Mouse (Mus musculus): ENCODE results near the gene Ankrd13a. TPM values are rescaled to one million over a fixed set of nuclear protein-coding genes. Genes with fewer than 3 reads are reported as not detected.

Gene Ankrd13a
- polyA plus RNA-seq, 1 experiment: 71.8 TPM

DNA sequence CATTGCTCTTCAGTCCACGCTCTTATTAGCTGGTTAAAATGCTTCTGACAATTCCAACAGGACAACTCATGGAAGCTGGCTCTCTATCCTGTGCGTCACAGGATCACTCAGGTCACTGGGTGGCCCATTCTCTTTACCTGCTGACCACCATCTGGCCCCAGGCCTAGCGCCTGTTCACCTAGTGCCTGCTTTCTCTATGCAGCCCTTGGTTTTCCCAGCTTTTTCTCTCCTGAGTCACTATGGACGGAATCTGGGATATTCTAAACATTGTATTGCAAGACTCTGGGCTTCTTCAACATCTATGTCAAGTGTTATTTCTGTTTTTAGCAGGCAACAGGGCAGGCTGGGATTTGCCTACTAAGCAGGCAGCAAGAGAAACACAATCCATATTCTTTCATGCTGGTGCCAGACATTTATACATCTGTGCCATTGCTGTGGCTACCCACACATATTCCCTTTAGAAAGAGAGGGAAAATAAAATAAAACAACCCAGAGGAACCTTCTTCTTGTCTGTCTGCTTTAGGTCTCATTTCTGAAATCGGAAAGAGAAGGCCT lies 14.9 kb upstream of the Ankrd13a start:
- Histone ChIP-seq H3K4me3 (ENCODE audit: low read depth, low read length) (no peak overlapping the region), H3K9ac (ENCODE audit: low read depth, poor library complexity, severe bottlenecking) (no peak overlapping the region), H3K9me3 (replicated peaks; ENCODE audit: control insufficient read depth, insufficient read depth, low read length, poor library complexity, severe bottlenecking) (no peaks in the 10 kb centered on the region), H3K27me3 (ENCODE audit: control insufficient read depth, insufficient read depth, low read length, poor library complexity, severe bottlenecking) (no peaks in the 10 kb centered on the region), H3K4me1 (ENCODE audit: control insufficient read depth, insufficient read depth, low read length) (no peaks in the 10 kb centered on the region), H3K36me3 (ENCODE audit: control insufficient read depth, insufficient read depth, low read length, poor library complexity, severe bottlenecking) (no peaks in the 10 kb centered on the region), H3K27ac (ENCODE audit: insufficient read depth, low read length) (no peak overlapping the region)
- no peak for TF ChIP-seq EP300 (IDR thresholded peaks at IDR 0.05; ENCODE audit: insufficient read depth, low read depth, low read length)
- TF ChIP-seq CTCF (IDR thresholded peaks at IDR 0.05; ENCODE audit: low read depth, low read length): no peak
- TF ChIP-seq POLR2A (IDR thresholded peaks at IDR 0.05; ENCODE audit: insufficient read depth, low read length): no peak

DNA sequence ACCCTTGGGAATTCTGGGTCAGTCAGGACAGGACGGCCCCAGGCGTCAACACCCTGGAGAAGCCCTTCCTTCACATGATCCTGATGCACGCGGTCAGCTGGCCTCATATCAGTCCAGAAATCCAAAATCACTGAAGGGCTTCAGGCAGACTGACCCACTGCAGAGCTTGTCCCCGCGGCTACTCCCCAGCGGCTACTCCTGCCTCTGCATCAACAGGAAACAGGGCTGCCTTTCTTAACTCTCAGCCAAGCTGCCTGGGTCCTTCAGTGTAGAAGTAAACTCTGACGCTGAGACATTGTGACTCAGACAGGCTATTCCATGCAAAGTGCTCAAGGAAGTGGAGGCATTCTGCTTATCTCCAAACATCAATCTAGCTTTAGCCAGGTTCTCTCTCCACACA lies 12.5 kb upstream of the Ankrd13a start:
- no peak for TF ChIP-seq POLR2A (IDR thresholded peaks at IDR 0.05; ENCODE audit: insufficient read depth, low read length)
- no peak for TF ChIP-seq CTCF (IDR thresholded peaks at IDR 0.05; ENCODE audit: low read depth, low read length)
- no peak for TF ChIP-seq EP300 (IDR thresholded peaks at IDR 0.05; ENCODE audit: insufficient read depth, low read depth, low read length)
- no peaks in the 10 kb centered on the region for H3K4me1 ChIP-seq (ENCODE audit: control insufficient read depth, insufficient read depth, low read length)
- H3K36me3 ChIP-seq (ENCODE audit: control insufficient read depth, insufficient read depth, low read length, poor library complexity, severe bottlenecking): no peaks in the 10 kb centered on the region
- H3K9me3 ChIP-seq (replicated peaks; ENCODE audit: control insufficient read depth, insufficient read depth, low read length, poor library complexity, severe bottlenecking): no peaks in the 10 kb centered on the region
- no peak overlapping the region for H3K27ac ChIP-seq (ENCODE audit: insufficient read depth, low read length)
- no peak overlapping the region for H3K4me3 ChIP-seq (ENCODE audit: low read depth, low read length)
- H3K27me3 ChIP-seq (ENCODE audit: control insufficient read depth, insufficient read depth, low read length, poor library complexity, severe bottlenecking): no peaks in the 10 kb centered on the region
- no peak overlapping the region for H3K9ac ChIP-seq (ENCODE audit: low read depth, poor library complexity, severe bottlenecking)

DNA sequence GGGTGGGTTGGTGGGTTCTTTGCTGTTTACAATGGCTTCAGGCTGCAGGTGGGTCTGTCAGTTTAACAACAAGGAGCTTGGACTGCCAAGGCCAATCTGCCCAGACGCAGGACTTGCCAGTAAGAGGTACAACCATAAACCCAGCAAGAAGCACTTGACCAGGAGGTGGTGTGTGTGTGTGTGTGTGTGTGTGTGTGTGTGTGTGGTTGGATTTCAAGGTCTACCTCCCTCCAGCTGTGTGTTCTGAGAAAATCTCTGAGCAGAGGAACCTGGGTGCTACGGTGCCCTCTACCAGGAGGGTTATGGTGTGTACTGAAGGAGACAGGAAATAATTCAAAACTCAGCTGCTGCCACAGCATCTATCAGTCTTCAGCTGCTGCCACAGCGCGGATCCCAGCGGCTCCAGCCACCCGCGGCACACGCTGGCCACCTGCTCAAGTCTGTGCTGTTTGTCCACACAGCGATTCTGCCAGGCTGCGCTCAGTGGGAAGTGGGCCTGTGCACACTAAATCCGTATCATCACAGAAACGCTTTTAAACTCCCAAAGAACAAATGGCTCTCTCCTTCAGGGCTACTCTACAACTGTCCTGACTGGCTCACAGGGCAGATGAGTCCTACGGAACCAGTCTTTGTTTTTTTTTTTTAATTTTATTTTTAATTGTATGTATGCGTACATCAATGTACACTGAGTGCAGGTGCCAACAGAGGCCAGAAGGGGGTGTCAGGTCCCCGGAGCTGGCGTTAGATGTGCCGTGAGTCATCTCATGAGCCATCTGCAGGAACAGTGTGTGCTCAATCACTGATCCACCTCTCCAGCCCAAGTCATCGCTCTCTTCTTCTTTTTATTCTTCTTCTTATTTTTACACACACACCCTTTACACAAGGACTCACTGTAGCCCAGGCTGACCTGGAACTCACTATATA lies 9.4 kb upstream of the Ankrd13a start:
- Histone ChIP-seq H3K36me3 (ENCODE audit: control insufficient read depth, insufficient read depth, low read length, poor library complexity, severe bottlenecking) (no peaks in the 10 kb centered on the region), H3K27me3 (ENCODE audit: control insufficient read depth, insufficient read depth, low read length, poor library complexity, severe bottlenecking) (no peaks in the 10 kb centered on the region), H3K27ac (ENCODE audit: insufficient read depth, low read length) (no peak overlapping the region), H3K4me3 (ENCODE audit: low read depth, low read length) (no peak overlapping the region), H3K4me1 (ENCODE audit: control insufficient read depth, insufficient read depth, low read length) (no peaks in the 10 kb centered on the region), H3K9me3 (replicated peaks; ENCODE audit: control insufficient read depth, insufficient read depth, low read length, poor library complexity, severe bottlenecking) (no peaks in the 10 kb centered on the region), H3K9ac (ENCODE audit: low read depth, poor library complexity, severe bottlenecking) (no peak overlapping the region)
- TF ChIP-seq EP300 (IDR thresholded peaks at IDR 0.05; ENCODE audit: insufficient read depth, low read depth, low read length) (no peak), POLR2A (IDR thresholded peaks at IDR 0.05; ENCODE audit: insufficient read depth, low read length) (no peak), CTCF (IDR thresholded peaks at IDR 0.05; ENCODE audit: low read depth, low read length) (peak; percentile 58)

DNA sequence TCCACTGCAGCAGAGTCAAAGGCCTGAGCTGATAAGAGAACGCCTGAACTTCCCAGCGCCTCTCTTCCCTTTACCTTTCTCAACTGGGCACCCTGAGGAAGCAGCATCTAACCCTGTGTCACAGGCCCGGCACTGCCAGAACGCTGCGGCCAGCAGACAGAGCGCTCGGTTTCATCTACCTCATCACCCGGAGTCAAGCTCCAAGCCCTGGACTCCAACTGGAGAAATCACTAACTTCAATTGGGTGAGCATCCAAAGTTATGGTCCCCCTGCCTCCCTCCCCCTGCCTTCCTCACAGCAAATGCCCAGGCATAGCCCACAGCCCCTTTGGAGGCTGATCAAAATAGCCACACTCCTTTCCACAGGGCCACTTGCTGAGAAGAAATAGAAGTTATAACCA lies 7.8 kb upstream of the Ankrd13a start:
- H3K4me1 ChIP-seq (ENCODE audit: control insufficient read depth, insufficient read depth, low read length): no peaks in the 10 kb centered on the region
- no peak overlapping the region for H3K27ac ChIP-seq (ENCODE audit: insufficient read depth, low read length)
- no peak for TF ChIP-seq CTCF (IDR thresholded peaks at IDR 0.05; ENCODE audit: low read depth, low read length)
- no peak for TF ChIP-seq POLR2A (IDR thresholded peaks at IDR 0.05; ENCODE audit: insufficient read depth, low read length)
- no peak for TF ChIP-seq EP300 (IDR thresholded peaks at IDR 0.05; ENCODE audit: insufficient read depth, low read depth, low read length)
- H3K36me3 ChIP-seq (ENCODE audit: control insufficient read depth, insufficient read depth, low read length, poor library complexity, severe bottlenecking): no peaks in the 10 kb centered on the region
- no peaks in the 10 kb centered on the region for H3K9me3 ChIP-seq (replicated peaks; ENCODE audit: control insufficient read depth, insufficient read depth, low read length, poor library complexity, severe bottlenecking)
- H3K27me3 ChIP-seq (ENCODE audit: control insufficient read depth, insufficient read depth, low read length, poor library complexity, severe bottlenecking): no peaks in the 10 kb centered on the region
- no peak overlapping the region for H3K9ac ChIP-seq (ENCODE audit: low read depth, poor library complexity, severe bottlenecking)
- H3K4me3 ChIP-seq (ENCODE audit: low read depth, low read length): no peak overlapping the region

DNA sequence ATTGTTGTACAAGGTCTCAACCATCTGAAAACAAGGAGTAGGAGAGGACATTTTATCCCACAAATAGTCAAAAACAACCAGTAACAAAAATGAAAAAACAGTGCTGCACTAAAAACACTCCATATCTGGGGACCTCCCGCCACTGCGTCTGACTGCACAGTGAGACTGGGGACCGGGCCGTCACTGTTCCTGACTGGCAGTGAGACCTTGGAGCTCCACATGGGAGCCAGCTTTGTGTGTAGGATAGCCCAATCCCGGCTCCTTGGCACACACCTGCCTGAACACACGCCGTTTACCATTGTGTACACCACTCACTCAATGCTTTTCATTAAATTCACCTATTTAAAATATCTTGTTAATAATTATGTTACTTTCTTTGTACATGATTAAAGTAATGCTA lies 7.3 kb upstream of the Ankrd13a start:
- H3K36me3 ChIP-seq (ENCODE audit: control insufficient read depth, insufficient read depth, low read length, poor library complexity, severe bottlenecking): no peaks in the 10 kb centered on the region

DNA sequence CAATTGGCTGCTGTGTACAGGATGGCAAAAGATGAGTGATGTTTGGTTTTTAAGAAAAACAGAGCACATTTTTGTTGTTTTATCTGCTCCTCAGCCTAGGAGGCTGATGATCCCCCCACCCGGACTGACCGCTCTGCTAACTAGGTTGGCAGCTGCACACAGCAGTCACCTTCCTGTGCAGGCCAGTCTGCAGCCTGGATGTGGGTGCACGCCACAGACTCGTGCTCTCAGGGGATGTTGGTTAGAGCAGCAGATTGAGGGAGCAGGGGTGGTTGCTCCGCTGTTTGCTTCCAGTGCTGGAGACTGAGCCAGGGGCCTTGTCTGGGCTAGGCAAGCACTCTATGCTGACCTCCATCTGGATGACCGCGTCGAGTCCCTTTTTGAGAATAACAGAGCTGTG lies 4.7 kb upstream of the Ankrd13a start:
- TF ChIP-seq CTCF (IDR thresholded peaks at IDR 0.05; ENCODE audit: low read depth, low read length) (no peak), POLR2A (IDR thresholded peaks at IDR 0.05; ENCODE audit: insufficient read depth, low read length) (no peak), EP300 (IDR thresholded peaks at IDR 0.05; ENCODE audit: insufficient read depth, low read depth, low read length) (no peak)

More for the DNA sequence above, 7.3 kb upstream of the Ankrd13a start:
- no peak overlapping the region for H3K27ac ChIP-seq (ENCODE audit: insufficient read depth, low read length)
- H3K4me1 ChIP-seq (ENCODE audit: control insufficient read depth, insufficient read depth, low read length): no peaks in the 10 kb centered on the region
- no peaks in the 10 kb centered on the region for H3K9me3 ChIP-seq (replicated peaks; ENCODE audit: control insufficient read depth, insufficient read depth, low read length, poor library complexity, severe bottlenecking)
- H3K27me3 ChIP-seq (ENCODE audit: control insufficient read depth, insufficient read depth, low read length, poor library complexity, severe bottlenecking): no peaks in the 10 kb centered on the region
- H3K4me3 ChIP-seq (ENCODE audit: low read depth, low read length): no peak overlapping the region
- H3K9ac ChIP-seq (ENCODE audit: low read depth, poor library complexity, severe bottlenecking): no peak overlapping the region
- TF ChIP-seq CTCF (IDR thresholded peaks at IDR 0.05; ENCODE audit: low read depth, low read length): no peak
- no peak for TF ChIP-seq POLR2A (IDR thresholded peaks at IDR 0.05; ENCODE audit: insufficient read depth, low read length)
- no peak for TF ChIP-seq EP300 (IDR thresholded peaks at IDR 0.05; ENCODE audit: insufficient read depth, low read depth, low read length)

More for the DNA sequence above, 4.7 kb upstream of the Ankrd13a start:
- no peak overlapping the region for H3K9ac ChIP-seq (ENCODE audit: low read depth, poor library complexity, severe bottlenecking)
- no peaks in the 10 kb centered on the region for H3K9me3 ChIP-seq (replicated peaks; ENCODE audit: control insufficient read depth, insufficient read depth, low read length, poor library complexity, severe bottlenecking)
- no peak overlapping the region for H3K27ac ChIP-seq (ENCODE audit: insufficient read depth, low read length)
- H3K4me1 ChIP-seq (ENCODE audit: control insufficient read depth, insufficient read depth, low read length): no peaks in the 10 kb centered on the region
- no peaks in the 10 kb centered on the region for H3K36me3 ChIP-seq (ENCODE audit: control insufficient read depth, insufficient read depth, low read length, poor library complexity, severe bottlenecking)
- H3K4me3 ChIP-seq (ENCODE audit: low read depth, low read length): no peak overlapping the region
- H3K27me3 ChIP-seq (ENCODE audit: control insufficient read depth, insufficient read depth, low read length, poor library complexity, severe bottlenecking): no peaks in the 10 kb centered on the region

All from ES-Bruce4 (cell line).